Mouse (Mus musculus) left cerebral cortex, adult 11 months (tissue): ENCODE measurements around the gene Exoc4.

Experiments
- DNase-seq: peaks from one replicate; pipeline ENCODE4 v3.0.0; 2022; ENCODE audit warnings: low spot score

The Exoc4 gene

GRCm38 (mm10) chr6:33637192-33637591 is 388.3 kb downstream of the Exoc4 start:
- no peak for DNase-seq

- DNase-seq = no peak
Measured at GRCm38 (mm10) chr6:33681778-33682640, 433.1 kb downstream of the Exoc4 start.

- DNase-seq = no peak
Measured at GRCm38 (mm10) chr6:33683533-33683932, 434.6 kb downstream of the Exoc4 start.

- no peak for DNase-seq
Measured at GRCm38 (mm10) chr6:33685321-33685720, 436.4 kb downstream of the Exoc4 start.

GRCm38 (mm10) chr6:33690601-33691000 is 441.7 kb downstream of the Exoc4 start:
- peak; percentile 15 for DNase-seq

GRCm38 (mm10) chr6:33696976-33697375 is 448.1 kb downstream of the Exoc4 start:
- no peak for DNase-seq

GRCm38 (mm10) chr6:33708907-33709306 is 460.0 kb downstream of the Exoc4 start:
- DNase-seq = no peak

GRCm38 (mm10) chr6:33709340-33709739 is 460.5 kb downstream of the Exoc4 start:
- DNase-seq = no peak

GRCm38 (mm10) chr6:33711742-33712141 is 462.9 kb downstream of the Exoc4 start:
- no peak for DNase-seq

GRCm38 (mm10) chr6:33712540-33713118 is 463.7 kb downstream of the Exoc4 start:
- no peak for DNase-seq

GRCm38 (mm10) chr6:33716254-33716965 is 467.5 kb downstream of the Exoc4 start:
- no peak for DNase-seq

- DNase-seq = no peak
Measured at GRCm38 (mm10) chr6:33721166-33721565, 472.3 kb downstream of the Exoc4 start.

GRCm38 (mm10) chr6:33722811-33723210 is 473.9 kb downstream of the Exoc4 start:
- no peak for DNase-seq

- DNase-seq = no peak
Measured at GRCm38 (mm10) chr6:33724596-33724995, 475.7 kb downstream of the Exoc4 start.

- DNase-seq = no peak
Measured at GRCm38 (mm10) chr6:33727271-33727670, 478.4 kb downstream of the Exoc4 start.

GRCm38 (mm10) chr6:33732214-33732613 is 483.3 kb downstream of the Exoc4 start:
- DNase-seq = no peak

- no peak for DNase-seq
Measured at GRCm38 (mm10) chr6:33733602-33734001, 484.7 kb downstream of the Exoc4 start.

- no peak for DNase-seq
Measured at GRCm38 (mm10) chr6:33734032-33734431, 485.1 kb downstream of the Exoc4 start.

- DNase-seq = no peak
Measured at GRCm38 (mm10) chr6:33738857-33739291, 490.0 kb downstream of the Exoc4 start.

GRCm38 (mm10) chr6:33739304-33739703 is 490.4 kb downstream of the Exoc4 start:
- DNase-seq = no peak

GRCm38 (mm10) chr6:33755976-33756375 is 507.1 kb downstream of the Exoc4 start:
- DNase-seq = no peak

GRCm38 (mm10) chr6:33761557-33761956 is 512.7 kb downstream of the Exoc4 start:
- no peak for DNase-seq

GRCm38 (mm10) chr6:33763245-33763644 is 514.4 kb downstream of the Exoc4 start:
- DNase-seq = peak; percentile 53
